Mouse (Mus musculus) midbrain, embryonic 15.5 days (tissue): ENCODE data around the gene Zfp775. TPM values are rescaled to one million over a fixed set of nuclear protein-coding genes. Genes with fewer than 3 reads are reported as not detected.
"Not testable (repeated sequence)": the region's sequence is repeated elsewhere in the genome, so short reads cannot be mapped to it uniquely, and the experiment has no call there.

ENCODE experiments used
- ATAC-seq: fragments of 200-750 bp; cut with Nextera tagmentation; replicated peaks from 2 replicates; pipeline ENCODE4 v1.8.0; 2017; ENCODE audit warnings: moderate TSS enrichment
- H3K27ac ChIP-seq: fragments of 300-500 bp; sonication (generic); 2 replicates; pipeline ENCODE4 v1.5.1; 2015; ENCODE audit warnings: mild to moderate bottlenecking, inconsistent platforms
- H3K27me3 ChIP-seq: fragments of 300-500 bp; sonication (generic); replicated peaks from 2 replicates; pipeline ENCODE4 v1.6.1; 2015; ENCODE audit warnings: inconsistent platforms
- H3K36me3 ChIP-seq: fragments of 300-500 bp; sonication (generic); replicated peaks from 2 replicates; pipeline ENCODE4 v1.6.1; 2015; ENCODE audit warnings: inconsistent platforms
- H3K4me1 ChIP-seq: fragments of 300-500 bp; sonication (generic); 2 replicates; pipeline ENCODE4 v1.6.1; 2015; ENCODE audit warnings: inconsistent platforms
- H3K4me2 ChIP-seq: fragments of 300-500 bp; sonication (generic); 2 replicates; pipeline ENCODE4 v1.6.1; 2015; ENCODE audit warnings: inconsistent platforms, mild to moderate bottlenecking, moderate library complexity
- H3K4me3 ChIP-seq: fragments of 300-500 bp; sonication (generic); 2 replicates; pipeline ENCODE4 v1.5.1; 2015; ENCODE audit warnings: mild to moderate bottlenecking, inconsistent platforms
- H3K9ac ChIP-seq: fragments of 300-500 bp; sonication (generic); 2 replicates; pipeline ENCODE4 v1.6.1; 2015; ENCODE audit warnings: mild to moderate bottlenecking, inconsistent platforms
- H3K9me3 ChIP-seq: fragments of 300-500 bp; sonication (generic); 2 replicates; pipeline ENCODE4 v1.6.1; 2016; ENCODE audit warnings: inconsistent platforms
- WGBS: fragments of 180-500 bp; shearing (Covaris S2); methylation state at CpG from one replicate; pipeline ENCODE4 v1.1.7; 2015; ENCODE audit warnings: mixed read lengths; 5-methylcytosine and 5-hydroxymethylcytosine counted together
- polyA plus RNA-seq: library from polyadenylated mRNA; unstranded; fragments of >200 nt; fragmentation: Nextera tagmentation; extraction: Ambion mirVana; gene quantifications from 2 replicates; pipeline ENCODE4 v1.2.1, GENCODE M21; 2015

The Zfp775 gene
- polyA plus RNA-seq, 1 experiment from 2014 or later, result 16.8 TPM

GRCm38 (mm10) chr6:48614756-48615155, 12.9 kb downstream of the Zfp775 start:
- no peak for ATAC-seq
- no peaks in the 10 kb centered on the region for H3K27me3 ChIP-seq
- H3K9me3 ChIP-seq, result no peaks in the 10 kb centered on the region
- H3K27ac ChIP-seq, result no peak overlapping the region
- H3K4me1 ChIP-seq, result no peaks in the 10 kb centered on the region
- H3K36me3 ChIP-seq, result peaks cover 18% of the 10 kb centered on the region
- H3K4me2 ChIP-seq, result no peak overlapping the region
- H3K9ac ChIP-seq, result no peak overlapping the region
- H3K4me3 ChIP-seq, result no peak overlapping the region
- 97% methylated on average over 5 of the region's 5 CpGs for WGBS

- no peaks in the 10 kb centered on the region for H3K27me3 ChIP-seq
- no peaks in the 10 kb centered on the region for H3K9me3 ChIP-seq
- H3K36me3 ChIP-seq, result peaks cover 19% of the 10 kb centered on the region
- ATAC-seq, result no peak
- H3K4me3 ChIP-seq, result no peak overlapping the region
- WGBS, result 92% methylated on average over 30 of the region's 30 CpGs
- no peaks in the 10 kb centered on the region for H3K4me1 ChIP-seq
- no peak overlapping the region for H3K4me2 ChIP-seq
- no peak overlapping the region for H3K9ac ChIP-seq
- H3K27ac ChIP-seq, result no peak overlapping the region
These were observed 18.2 kb downstream of the Zfp775 start for GRCm38 (mm10) chr6:48620031-48620430.

GRCm38 (mm10) chr6:48622186-48622843, 20.5 kb downstream of the Zfp775 start:
- peaks cover 14% of the 10 kb centered on the region for H3K36me3 ChIP-seq
- not testable (repeated sequence) for H3K27me3 ChIP-seq, H3K4me2 ChIP-seq, H3K4me3 ChIP-seq, H3K4me1 ChIP-seq, ATAC-seq, H3K9me3 ChIP-seq, H3K9ac ChIP-seq, H3K27ac ChIP-seq
- 87% methylated on average over 8 of the region's 8 CpGs for WGBS

- 39% methylated on average over 1 of the region's 1 CpGs for WGBS
- no peak overlapping the region for H3K27ac ChIP-seq
These were observed 21.6 kb downstream of the Zfp775 start for GRCm38 (mm10) chr6:48623460-48623859.

GRCm38 (mm10) chr6:48626464-48626863, 24.6 kb downstream of the Zfp775 start, which contains the start of gene AI854703:
Gene AI854703, plus strand, starts transcription at chr6:48626764.
- Histone ChIP-seq H3K27ac (no peak within 1 kb of the TSS), H3K27me3 (peaks cover 17% of the 10 kb centered on the region), H3K9ac (peak within 1 kb of the TSS; percentile 44), H3K36me3 (no peaks in the 10 kb centered on the region), H3K9me3 (no peaks in the 10 kb centered on the region), H3K4me1 (peaks cover 26% of the 10 kb centered on the region), H3K4me3 (peak within 1 kb of the TSS; percentile 54), H3K4me2 (peak within 1 kb of the TSS; percentile 92)
- no peak for ATAC-seq
- 26% methylated on average over 8 of the region's 8 CpGs for WGBS

More at GRCm38 (mm10) chr6:48623460-48623859, 21.6 kb downstream of the Zfp775 start:
- Histone ChIP-seq H3K4me2 (no peak overlapping the region), H3K27me3 (peaks cover 17% of the 10 kb centered on the region), H3K36me3 (peaks cover 14% of the 10 kb centered on the region), H3K4me3 (no peak overlapping the region), H3K4me1 (peaks cover 16% of the 10 kb centered on the region), H3K9me3 (no peaks in the 10 kb centered on the region), H3K9ac (no peak overlapping the region)
- no peak for ATAC-seq

- H3K4me2 ChIP-seq, result peak overlapping the region; percentile 92
- H3K36me3 ChIP-seq, result no peaks in the 10 kb centered on the region
- no peaks in the 10 kb centered on the region for H3K9me3 ChIP-seq
- peak; percentile 59 for ATAC-seq
- peak overlapping the region; percentile 44 for H3K9ac ChIP-seq
- peaks cover 17% of the 10 kb centered on the region for H3K27me3 ChIP-seq
- peak overlapping the region; percentile 54 for H3K4me3 ChIP-seq
- peaks cover 26% of the 10 kb centered on the region for H3K4me1 ChIP-seq
- H3K27ac ChIP-seq, result no peak overlapping the region
- under 1% methylated on average over 32 of the region's 32 CpGs for WGBS
These were observed 25.1 kb downstream of the Zfp775 start for GRCm38 (mm10) chr6:48626984-48627383.

- H3K27me3 ChIP-seq, result peaks cover 17% of the 10 kb centered on the region
- peak overlapping the region; percentile 44 for H3K9ac ChIP-seq
- H3K27ac ChIP-seq, result no peak overlapping the region
- 2% methylated on average over 7 of the region's 7 CpGs for WGBS
- H3K36me3 ChIP-seq, result no peaks in the 10 kb centered on the region
- H3K4me1 ChIP-seq, result peaks cover 26% of the 10 kb centered on the region
- no peaks in the 10 kb centered on the region for H3K9me3 ChIP-seq
- H3K4me3 ChIP-seq, result peak overlapping the region; percentile 54
- peak overlapping the region; percentile 92 for H3K4me2 ChIP-seq
- ATAC-seq, result no peak
These were observed 25.7 kb downstream of the Zfp775 start for GRCm38 (mm10) chr6:48627511-48627924.

GRCm38 (mm10) chr6:48628377-48628776, 26.5 kb downstream of the Zfp775 start:
- Histone ChIP-seq H3K36me3 (no peaks in the 10 kb centered on the region), H3K9me3 (no peaks in the 10 kb centered on the region), H3K4me2 (peak overlapping the region; percentile 80; the same call in 1 of the 2 replicates), H3K27me3 (peaks cover 17% of the 10 kb centered on the region), H3K9ac (no peak overlapping the region), H3K27ac (no peak overlapping the region), H3K4me3 (no peak overlapping the region), H3K4me1 (peaks cover 26% of the 10 kb centered on the region)
- no peak for ATAC-seq
- WGBS, result 73% methylated on average over 3 of the region's 3 CpGs

- H3K27ac ChIP-seq, result peak overlapping the region; percentile 74
- no peaks in the 10 kb centered on the region for H3K36me3 ChIP-seq
- peak overlapping the region; percentile 53 for H3K4me3 ChIP-seq
- H3K9me3 ChIP-seq, result no peaks in the 10 kb centered on the region
- peaks cover 17% of the 10 kb centered on the region for H3K27me3 ChIP-seq
- peaks cover 26% of the 10 kb centered on the region for H3K4me1 ChIP-seq
- WGBS, result 16% methylated on average over 54 of the region's 54 CpGs
- peak; percentile 78 for ATAC-seq
- H3K9ac ChIP-seq, result peak overlapping the region; percentile 56
- H3K4me2 ChIP-seq, result peak overlapping the region; percentile 80
These were observed 27.2 kb downstream of the Zfp775 start for GRCm38 (mm10) chr6:48628808-48629660.

GRCm38 (mm10) chr6:48629661-48630034, 27.8 kb downstream of the Zfp775 start:
- peak overlapping the region; percentile 74 for H3K27ac ChIP-seq
- H3K4me3 ChIP-seq, result peak overlapping the region; percentile 53
- WGBS, result 20% methylated on average over 13 of the region's 13 CpGs
- peak; percentile 54 for ATAC-seq
- no peaks in the 10 kb centered on the region for H3K9me3 ChIP-seq
- H3K9ac ChIP-seq, result peak overlapping the region; percentile 56
- peaks cover 17% of the 10 kb centered on the region for H3K27me3 ChIP-seq
- H3K36me3 ChIP-seq, result no peaks in the 10 kb centered on the region
- H3K4me1 ChIP-seq, result peaks cover 26% of the 10 kb centered on the region
- H3K4me2 ChIP-seq, result peak overlapping the region; percentile 80

GRCm38 (mm10) chr6:48630831-48631230, 29.0 kb downstream of the Zfp775 start:
- H3K36me3 ChIP-seq, result no peaks in the 10 kb centered on the region
- no peak for ATAC-seq
- H3K27ac ChIP-seq, result no peak overlapping the region
- 89% methylated on average over 8 of the region's 8 CpGs for WGBS
- H3K4me3 ChIP-seq, result no peak overlapping the region
- no peak overlapping the region for H3K9ac ChIP-seq
- H3K4me1 ChIP-seq, result peaks cover 26% of the 10 kb centered on the region
- no peaks in the 10 kb centered on the region for H3K9me3 ChIP-seq
- peaks cover 13% of the 10 kb centered on the region for H3K27me3 ChIP-seq
- H3K4me2 ChIP-seq, result no peak overlapping the region

- ATAC-seq, result no peak
- Histone ChIP-seq H3K36me3 (no peaks in the 10 kb centered on the region), H3K4me1 (no peaks in the 10 kb centered on the region), H3K27me3 (no peaks in the 10 kb centered on the region), H3K9ac (no peak overlapping the region), H3K4me3 (no peak overlapping the region), H3K27ac (no peak overlapping the region), H3K9me3 (no peaks in the 10 kb centered on the region), H3K4me2 (no peak overlapping the region)
- WGBS, result 90% methylated on average over 2 of the region's 2 CpGs
These were observed 33.2 kb downstream of the Zfp775 start for GRCm38 (mm10) chr6:48635105-48635504.
